Mouse (Mus musculus): Measurements from ENCODE around the gene Shpk. TPM values are rescaled to one million over a fixed set of nuclear protein-coding genes. Genes with fewer than 3 reads are reported as not detected.
A peak's percentile ranks its signal among the peaks of the same experiment; 100 is the strongest.

Shpk gene
- polyA plus RNA-seq, 1 experiment from 2014 or later: 5.6 TPM

- POLR2A ChIA-PET: interaction anchor here (1.0 kb wide), 1 partner anchor 22 kb away, joined by 3 read pairs; no protein-coding TSS in a partner anchor
- no peak for TF ChIP-seq CTCF (IDR thresholded peaks at IDR 0.05)
- no peak for DNase-seq (ENCODE audit: low read depth, low spot score)
- H3K27me3 ChIP-seq: no peaks in the 10 kb centered on the region
- in situ Hi-C loops (cut with MboI; ENCODE audit: low pct_unique_long_range_greater_than_20kb): no loop called here
- CTCF ChIA-PET: interaction anchor here (0.8 to 1.5 kb wide), 4 partner anchors 10 to 82 kb away, joined by 3 to 4 read pairs (median 3); partner anchors contain the start of gene Haspin
- peak; percentile 46 for ATAC-seq
Measured at GRCm38 (mm10) chr11:73220651-73221050, 21.4 kb downstream of the Shpk start.

GRCm38 (mm10) chr11:73222846-73223245 is 23.6 kb downstream of the Shpk start:
- peak; percentile 49 for ATAC-seq
- TF ChIP-seq CTCF (IDR thresholded peaks at IDR 0.05): no peak
- DNase-seq (ENCODE audit: low read depth, low spot score): no peak
- ChIA-PET POLR2A (no interaction called here), CTCF (interaction anchor here (1.8 to 2.2 kb wide), 2 partner anchors 21 to 29 kb away, joined by 4 to 6 read pairs; no protein-coding TSS in a partner anchor)
- H3K27me3 ChIP-seq: no peaks in the 10 kb centered on the region
- in situ Hi-C loops (cut with MboI; ENCODE audit: low pct_unique_long_range_greater_than_20kb): no loop called here

GRCm38 (mm10) chr11:73223966-73224365 is 24.7 kb downstream of the Shpk start:
- in situ Hi-C loops (cut with MboI; ENCODE audit: low pct_unique_long_range_greater_than_20kb): no loop called here
- no peak for DNase-seq (ENCODE audit: low read depth, low spot score)

GRCm38 (mm10) chr11:73225856-73226255 is 26.6 kb downstream of the Shpk start:
- H3K27me3 ChIP-seq: no peaks in the 10 kb centered on the region
- TF ChIP-seq CTCF (IDR thresholded peaks at IDR 0.05): no peak
- ATAC-seq: no peak
- ChIA-PET POLR2A (no interaction called here), CTCF (no interaction called here)
- in situ Hi-C loops (cut with MboI; ENCODE audit: low pct_unique_long_range_greater_than_20kb): no loop called here
- DNase-seq (ENCODE audit: low read depth, low spot score): no peak

More at GRCm38 (mm10) chr11:73223966-73224365, 24.7 kb downstream of the Shpk start:
- ChIA-PET CTCF (interaction anchor here (1.3 to 1.8 kb wide), 2 partner anchors 10 to 31 kb away, joined by 3 to 4 read pairs; partner anchors contain the start of gene Trpv1), POLR2A (no interaction called here)
- TF ChIP-seq CTCF (IDR thresholded peaks at IDR 0.05): no peak
- H3K27me3 ChIP-seq: no peaks in the 10 kb centered on the region
- no peak for ATAC-seq

- H3K27me3 ChIP-seq: no peaks in the 10 kb centered on the region
- ChIA-PET CTCF (no interaction called here), POLR2A (interaction anchor here (0.6 kb wide), 1 partner anchor 908 kb away, joined by 3 read pairs; no protein-coding TSS in a partner anchor)
- in situ Hi-C loops (cut with MboI; ENCODE audit: low pct_unique_long_range_greater_than_20kb): no loop called here
- DNase-seq (ENCODE audit: low read depth, low spot score) (no peak), ATAC-seq (no peak)
- TF ChIP-seq CTCF (IDR thresholded peaks at IDR 0.05): no peak
Measured at GRCm38 (mm10) chr11:73228881-73229280, 29.6 kb downstream of the Shpk start.

GRCm38 (mm10) chr11:73230081-73230480 is 30.8 kb downstream of the Shpk start:
- H3K27me3 ChIP-seq: no peaks in the 10 kb centered on the region
- ATAC-seq (no peak), DNase-seq (ENCODE audit: low read depth, low spot score) (no peak)
- ChIA-PET POLR2A (no interaction called here), CTCF (no interaction called here)
- TF ChIP-seq CTCF (IDR thresholded peaks at IDR 0.05): no peak
- in situ Hi-C loops (cut with MboI; ENCODE audit: low pct_unique_long_range_greater_than_20kb): no loop called here

GRCm38 (mm10) chr11:73232513-73232912 is 33.3 kb downstream of the Shpk start:
- ChIA-PET CTCF (no interaction called here), POLR2A (no interaction called here)
- H3K27me3 ChIP-seq: no peaks in the 10 kb centered on the region
- no peak for DNase-seq (ENCODE audit: low read depth, low spot score)
- TF ChIP-seq CTCF (IDR thresholded peaks at IDR 0.05): no peak
- ATAC-seq: no peak
- in situ Hi-C loops (cut with MboI; ENCODE audit: low pct_unique_long_range_greater_than_20kb): no loop called here

GRCm38 (mm10) chr11:73233992-73234391 is 34.7 kb downstream of the Shpk start, which contains the start of gene Trpv1:
Gene Trpv1, plus strand, starts transcription at chr11:73234292.
- no peak for TF ChIP-seq CTCF (IDR thresholded peaks at IDR 0.05)
- in situ Hi-C loops (cut with MboI; ENCODE audit: low pct_unique_long_range_greater_than_20kb): no loop called here
- DNase-seq (ENCODE audit: low read depth, low spot score): no peak
- POLR2A ChIA-PET: no interaction called here
- ATAC-seq: no peak
- H3K27me3 ChIP-seq: no peaks in the 10 kb centered on the region
- CTCF ChIA-PET: interaction anchor here (0.9 kb wide), 1 partner anchor 10 kb away, joined by 3 read pairs; no protein-coding TSS in a partner anchor

- ChIA-PET CTCF (interaction anchor here (0.6 to 1.3 kb wide), 2 partner anchors 16 to 29 kb away, joined by 3 read pairs; no protein-coding TSS in a partner anchor), POLR2A (interaction anchor here (0.6 kb wide), 1 partner anchor 77 kb away, joined by 10 read pairs; no protein-coding TSS in a partner anchor)
- ATAC-seq (peak; percentile 54), DNase-seq (ENCODE audit: low read depth, low spot score) (no peak)
- no peak for TF ChIP-seq CTCF (IDR thresholded peaks at IDR 0.05)
- in situ Hi-C loops (cut with MboI; ENCODE audit: low pct_unique_long_range_greater_than_20kb): no loop called here
- H3K27me3 ChIP-seq: no peaks in the 10 kb centered on the region
Measured at GRCm38 (mm10) chr11:73235990-73236701, 36.9 kb downstream of the Shpk start.

- ChIA-PET CTCF (no interaction called here), POLR2A (no interaction called here)
- no peak for DNase-seq (ENCODE audit: low read depth, low spot score)
- TF ChIP-seq CTCF (IDR thresholded peaks at IDR 0.05): no peak
- in situ Hi-C loops (cut with MboI; ENCODE audit: low pct_unique_long_range_greater_than_20kb): no loop called here
- no peak for ATAC-seq
- H3K27me3 ChIP-seq: no peaks in the 10 kb centered on the region
Measured at GRCm38 (mm10) chr11:73236731-73237130, 37.5 kb downstream of the Shpk start.

GRCm38 (mm10) chr11:73242199-73242598 is 42.9 kb downstream of the Shpk start:
- H3K27me3 ChIP-seq: no peaks in the 10 kb centered on the region
- no peak for DNase-seq (ENCODE audit: low read depth, low spot score)
- in situ Hi-C loops (cut with MboI; ENCODE audit: low pct_unique_long_range_greater_than_20kb): no loop called here
- CTCF ChIA-PET: no interaction called here
- no peak for ATAC-seq
- no peak for TF ChIP-seq CTCF (IDR thresholded peaks at IDR 0.05)
- POLR2A ChIA-PET: no interaction called here
